Mouse (Mus musculus) lung, postnatal 0 days (tissue): ENCODE data around the gene Prss8. TPM values are rescaled to one million over a fixed set of nuclear protein-coding genes. Genes with fewer than 3 reads are reported as not detected.

Experiments
- ATAC-seq: fragments of 200-750 bp; cut with Nextera tagmentation; 2 replicates; pipeline ENCODE4 v1.8.0; 2017; ENCODE audit warnings: moderate library complexity
- DNase-seq: peaks from one replicate; pipeline ENCODE4 v3.0.0-alpha.2; 2016; ENCODE audit warnings: low spot score
- H3K27ac ChIP-seq: fragments of 300-500 bp; sonication (generic); 2 replicates; pipeline ENCODE4 v1.5.1; 2014; ENCODE audit warnings: antibody characterized with exemption, mild to moderate bottlenecking, low read length, mixed read lengths
- H3K27me3 ChIP-seq: fragments of 300-500 bp; sonication (generic); replicated peaks from 2 replicates; pipeline ENCODE4 v1.6.1; 2014; ENCODE audit warnings: low read length, mixed read lengths; ENCODE audit not compliant: insufficient read depth
- H3K36me3 ChIP-seq: fragments of 300-500 bp; sonication (generic); 2 replicates; pipeline ENCODE4 v1.6.1; 2014; ENCODE audit warnings: low read length, mixed read lengths; ENCODE audit not compliant: insufficient read depth
- H3K4me1 ChIP-seq: fragments of 300-500 bp; sonication (generic); 2 replicates; pipeline ENCODE4 v1.6.1; 2014; ENCODE audit warnings: antibody characterized with exemption, low read depth, low read length, mixed read lengths; ENCODE audit not compliant: insufficient read depth
- H3K4me2 ChIP-seq: fragments of 300-500 bp; sonication (generic); replicated peaks from 2 replicates; pipeline ENCODE4 v1.6.1; 2014; ENCODE audit warnings: low read depth, mild to moderate bottlenecking, low read length, moderate library complexity, mixed read lengths
- H3K4me3 ChIP-seq: fragments of 300-500 bp; sonication (generic); 2 replicates; pipeline ENCODE4 v1.5.1; 2014; ENCODE audit warnings: low read depth, low read length
- H3K9ac ChIP-seq: fragments of 300-500 bp; sonication (generic); replicated peaks from 2 replicates; pipeline ENCODE4 v1.6.1; 2014; ENCODE audit warnings: low read depth, mild to moderate bottlenecking
- H3K9me3 ChIP-seq: fragments of 300-500 bp; sonication (generic); 2 replicates; pipeline ENCODE4 v1.6.1; 2016; ENCODE audit warnings: low read length, mixed read lengths
- CTCF ChIP-seq: IDR thresholded peaks from 2 replicates; pipeline ENCODE4 v1.5.1; 2016; ENCODE audit warnings: antibody characterized with exemption, mild to moderate bottlenecking
- EP300 ChIP-seq: IDR thresholded peaks from 2 replicates; pipeline ENCODE4 v1.6.1; 2016; ENCODE audit warnings: antibody characterized with exemption, mild to moderate bottlenecking, control low read depth
- WGBS: fragments of 180-500 bp; shearing (Covaris S2); extraction: QIAGEN DNeasy Blood & Tissue Kit; methylation state at CpG from one replicate; pipeline ENCODE4 v1.1.7; 2014; 5-methylcytosine and 5-hydroxymethylcytosine counted together
- polyA plus RNA-seq: library from polyadenylated mRNA; unstranded; fragments of >200 nt; fragmentation: Nextera tagmentation; extraction: Ambion mirVana; gene quantifications from 2 replicates; pipeline ENCODE4 v1.2.1, GENCODE M21; 2015

Gene Prss8
- polyA plus RNA-seq, 1 experiment from 2014 or later: 152 TPM

- H3K4me1 ChIP-seq: peaks cover 6% of the 10 kb centered on the region; the same call in 1 of the 2 replicates
- no peak for DNase-seq
- H3K9ac ChIP-seq: peak overlapping the region; percentile 51
- H3K4me2 ChIP-seq: peak overlapping the region; percentile 99
- TF ChIP-seq CTCF (no peak), EP300 (no peak)
- H3K27ac ChIP-seq: peak overlapping the region; percentile 71; the same call in 1 of the 2 replicates
- no peaks in the 10 kb centered on the region for H3K9me3 ChIP-seq
- peak overlapping the region; percentile 64 for H3K4me3 ChIP-seq
- no peaks in the 10 kb centered on the region for H3K27me3 ChIP-seq
- no peaks in the 10 kb centered on the region for H3K36me3 ChIP-seq
- WGBS: 55% methylated on average over 18 of the region's 18 CpGs
- no peak for ATAC-seq
Observed at GRCm38 (mm10) chr7:127936216-127936884, 6.4 kb upstream of the Prss8 start.

DNA sequence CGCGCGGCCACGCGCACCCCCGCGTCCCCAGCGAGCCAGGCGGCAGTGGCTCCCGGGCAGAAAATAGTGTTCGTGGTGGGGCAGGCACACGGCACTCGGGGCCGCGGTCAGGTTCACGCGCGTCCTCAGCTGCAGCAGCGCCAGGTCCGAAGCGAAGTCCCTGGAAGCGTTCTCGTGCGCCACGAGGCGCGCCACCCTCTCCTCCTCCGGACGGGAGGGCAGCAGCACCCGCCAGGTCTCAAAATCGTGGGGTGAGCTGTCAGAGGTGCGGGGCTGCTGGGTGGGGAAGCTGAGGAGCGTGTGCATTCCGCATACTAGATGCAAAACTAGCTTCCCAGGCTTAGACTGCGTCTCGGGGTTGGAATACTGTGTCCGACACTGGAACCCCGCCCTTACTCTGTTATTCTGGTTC lies 5.8 kb upstream of the Prss8 start:
- Histone ChIP-seq H3K9ac (peak overlapping the region; percentile 51), H3K4me1 (peaks cover 10% of the 10 kb centered on the region; the same call in 1 of the 2 replicates), H3K27me3 (no peaks in the 10 kb centered on the region), H3K4me3 (peak overlapping the region; percentile 64), H3K36me3 (no peaks in the 10 kb centered on the region), H3K4me2 (peak overlapping the region; percentile 99), H3K9me3 (no peaks in the 10 kb centered on the region), H3K27ac (peak overlapping the region; percentile 71; the same call in 1 of the 2 replicates)
- ATAC-seq (peak; percentile 23), DNase-seq (peak; percentile 49)
- no peak for TF ChIP-seq CTCF
- no peak for TF ChIP-seq EP300
- under 1% methylated on average over 38 of the region's 38 CpGs for WGBS

- H3K4me2 ChIP-seq: peak overlapping the region; percentile 99
- ATAC-seq (peak; percentile 88), DNase-seq (peak; percentile 99)
- peaks cover 10% of the 10 kb centered on the region; the same call in 1 of the 2 replicates for H3K4me1 ChIP-seq
- peak overlapping the region; percentile 95; the same call in 1 of the 2 replicates for H3K27ac ChIP-seq
- H3K9ac ChIP-seq: peak overlapping the region; percentile 51
- no peaks in the 10 kb centered on the region for H3K9me3 ChIP-seq
- WGBS: 6% methylated on average over 31 of the region's 32 CpGs
- TF ChIP-seq EP300 (no peak), CTCF (peak; percentile 99)
- no peaks in the 10 kb centered on the region for H3K36me3 ChIP-seq
- H3K4me3 ChIP-seq: peak overlapping the region; percentile 64
- H3K27me3 ChIP-seq: no peaks in the 10 kb centered on the region
Observed at GRCm38 (mm10) chr7:127935028-127935722, 5.3 kb upstream of the Prss8 start.

DNA sequence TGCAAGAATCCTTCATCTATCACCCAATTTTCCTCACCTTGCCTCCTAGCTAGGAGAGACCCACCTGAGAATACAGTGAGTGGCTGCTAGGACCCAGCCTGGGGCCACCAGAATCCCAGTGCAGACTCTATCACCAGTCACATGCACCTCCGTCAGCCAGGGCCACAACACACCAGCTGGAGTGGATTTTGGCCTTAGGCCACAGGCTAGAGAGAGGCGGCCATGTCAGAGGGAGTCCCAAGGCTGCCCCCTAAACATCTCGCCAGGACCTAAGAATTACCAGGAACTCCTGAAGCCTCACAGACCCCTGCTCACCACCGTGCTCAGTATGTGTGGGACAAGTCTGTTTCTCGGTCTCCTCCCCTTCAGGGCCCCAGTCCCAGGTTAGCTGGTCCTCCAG lies 4.2 kb upstream of the Prss8 start:
- peaks cover 10% of the 10 kb centered on the region; the same call in 1 of the 2 replicates for H3K4me1 ChIP-seq
- no peaks in the 10 kb centered on the region for H3K36me3 ChIP-seq
- H3K27ac ChIP-seq: peak overlapping the region; percentile 95; the same call in 1 of the 2 replicates
- ATAC-seq: no peak
- H3K9ac ChIP-seq: no peak overlapping the region
- no peaks in the 10 kb centered on the region for H3K9me3 ChIP-seq
- no peak for DNase-seq
- no peak overlapping the region for H3K4me2 ChIP-seq
- TF ChIP-seq EP300: no peak
- TF ChIP-seq CTCF: no peak
- H3K4me3 ChIP-seq: no peak overlapping the region
- 58% methylated on average over 5 of the region's 5 CpGs for WGBS
- H3K27me3 ChIP-seq: no peaks in the 10 kb centered on the region

GRCm38 (mm10) chr7:127932273-127933031 lies 2.5 kb upstream of the Prss8 start:
- Histone ChIP-seq H3K27me3 (no peaks in the 10 kb centered on the region), H3K27ac (peak overlapping the region; percentile 95), H3K36me3 (no peaks in the 10 kb centered on the region), H3K9ac (0 out of 2 replicates have a peak overlapping the region, but pooled peaks have one; percentile 8), H3K4me3 (no peak overlapping the region), H3K4me1 (peaks cover 10% of the 10 kb centered on the region; the same call in 1 of the 2 replicates), H3K4me2 (peak overlapping the region; percentile 30), H3K9me3 (no peaks in the 10 kb centered on the region)
- WGBS: 26% methylated on average over 13 of the region's 13 CpGs
- peak; percentile 27 for TF ChIP-seq CTCF
- peak; percentile 88 for TF ChIP-seq EP300
- DNase-seq (peak; percentile 89), ATAC-seq (peak; percentile 62)
